Mouse (Mus musculus) kidney, adult 9 months (tissue): ENCODE results near the gene Arfgap2.

Experiments
- DNase-seq: peaks from one replicate; pipeline ENCODE4 v3.0.0; 2022

The Arfgap2 gene

GRCm38 (mm10) chr2:91309546-91309945 is 44.8 kb downstream of the Arfgap2 start:
- no peak for DNase-seq

- DNase-seq: no peak
Observed at GRCm38 (mm10) chr2:91312578-91313311, 48.0 kb downstream of the Arfgap2 start.

DNA sequence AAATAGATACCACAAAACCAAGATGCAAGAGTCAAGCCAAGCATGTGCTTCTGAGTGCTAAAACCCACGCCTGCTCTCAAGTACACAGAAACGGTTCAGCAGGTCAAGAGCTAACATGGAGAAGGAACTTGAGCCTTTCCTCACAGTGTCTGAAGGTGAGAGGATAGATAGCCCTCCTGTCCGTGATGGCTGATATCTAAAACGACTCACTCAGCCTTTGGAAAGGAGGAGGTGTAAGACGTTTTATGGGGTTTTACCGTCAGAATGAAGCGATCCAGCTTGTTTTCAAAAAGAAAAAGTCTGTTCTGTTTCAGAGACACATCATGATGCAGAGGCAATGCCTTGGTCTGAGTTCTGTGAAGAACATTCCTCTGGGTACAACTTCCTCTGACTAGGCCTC is 49.4 kb downstream of the Arfgap2 start:
- DNase-seq: no peak

- DNase-seq: no peak
Observed at GRCm38 (mm10) chr2:91320559-91321529, 56.1 kb downstream of the Arfgap2 start.

DNA sequence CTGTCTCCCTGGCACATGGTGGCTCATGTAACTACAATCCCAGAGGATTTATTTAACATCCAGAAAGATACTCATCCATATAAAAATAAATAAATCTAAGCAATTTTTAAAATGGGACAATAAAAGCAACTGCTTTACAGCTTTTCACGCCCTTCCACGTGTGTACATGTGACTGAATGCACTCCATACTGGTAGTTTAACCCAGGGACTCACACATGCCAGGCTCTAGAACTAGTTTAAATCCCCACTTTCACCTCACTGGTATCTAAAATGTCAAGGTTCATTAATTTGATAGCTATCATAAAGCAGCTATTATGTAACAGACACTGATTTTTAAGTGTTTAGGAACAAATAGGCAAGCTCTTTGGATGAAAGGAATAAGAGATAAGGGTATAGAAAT is 57.1 kb downstream of the Arfgap2 start:
- no peak for DNase-seq

- no peak for DNase-seq
Observed at GRCm38 (mm10) chr2:91322490-91322889, 57.7 kb downstream of the Arfgap2 start.

- DNase-seq: no peak
Observed at GRCm38 (mm10) chr2:91324346-91324745, 59.6 kb downstream of the Arfgap2 start.

- no peak for DNase-seq
Observed at GRCm38 (mm10) chr2:91324761-91325421, 60.1 kb downstream of the Arfgap2 start.
